Mouse (Mus musculus) liver, adult 2 months (tissue): Measurements from ENCODE around the gene Phldb3. TPM values are rescaled to one million over a fixed set of nuclear protein-coding genes. Genes with fewer than 3 reads are reported as not detected.

ENCODE experiments used
- DNase-seq: peaks from one replicate; pipeline ENCODE4 v3.0.0-alpha.2; 2011; ENCODE audit warnings: low read depth, low spot score; ENCODE audit errors: extremely low read depth
- H3K27ac ChIP-seq: fragments of 200-500 bp; replicated peaks from 2 replicates; pipeline ENCODE4 v1.5.1; 2012; ENCODE audit warnings: low read depth, mild to moderate bottlenecking, control low read depth, inconsistent platforms, low read length; ENCODE audit not compliant: insufficient read depth
- H3K27me3 ChIP-seq: fragments of 200-500 bp; 2 replicates; pipeline ENCODE4 v1.6.1; 2012; ENCODE audit warnings: mild to moderate bottlenecking, moderate library complexity, low read length, inconsistent platforms; ENCODE audit not compliant: control insufficient read depth, insufficient read depth
- H3K36me3 ChIP-seq: fragments of 200-500 bp; 2 replicates; pipeline ENCODE4 v1.6.1; 2012; ENCODE audit warnings: low read length, inconsistent platforms; ENCODE audit not compliant: control insufficient read depth, insufficient read depth
- H3K4me1 ChIP-seq: fragments of 200-500 bp; 2 replicates; pipeline ENCODE4 v1.6.1; 2011; ENCODE audit warnings: low read length; ENCODE audit not compliant: control insufficient read depth, insufficient read depth
- H3K4me3 ChIP-seq: fragments of 200-500 bp; 2 replicates; pipeline ENCODE4 v1.5.1; 2011; ENCODE audit warnings: low read depth, mild to moderate bottlenecking, control low read depth, low read length, moderate library complexity; ENCODE audit not compliant: insufficient read depth
- H3K79me2 ChIP-seq: fragments of 200-500 bp; 2 replicates; pipeline ENCODE4 v1.6.1; 2012; ENCODE audit warnings: inconsistent platforms, mild to moderate bottlenecking, low read length, moderate library complexity; ENCODE audit not compliant: control insufficient read depth, insufficient read depth
- H3K9ac ChIP-seq: fragments of 200-500 bp; 2 replicates; pipeline ENCODE4 v1.6.1; 2012; ENCODE audit warnings: low read depth, mild to moderate bottlenecking, control low read depth, inconsistent platforms, low read length
- CTCF ChIP-seq: fragments of 200-500 bp; IDR thresholded peaks from 2 replicates; pipeline ENCODE4 v1.5.1; 2011; ENCODE audit warnings: low read depth, low read length, control low read depth
- POLR2A ChIP-seq: fragments of 200-500 bp; IDR thresholded peaks from 2 replicates; pipeline ENCODE4 v1.6.1; 2011; ENCODE audit warnings: low read length, control low read depth; ENCODE audit not compliant: insufficient read depth; ENCODE audit errors: extremely low read depth
- WGBS: fragments of 180-500 bp; shearing (Covaris S2); methylation state at CpG from one replicate; pipeline ENCODE4 v1.1.7; 2018; 5-methylcytosine and 5-hydroxymethylcytosine counted together
- polyA plus RNA-seq: library from polyadenylated mRNA; depleted of rRNA; stranded (reverse); fragments of >200 nt; gene quantifications from 2 replicates; pipeline ENCODE4 v1.2.3, GENCODE M21; 2012; rRNA removed
- total RNA-seq: library from RNA; depleted of rRNA; stranded (reverse); fragments of >200 nt; gene quantifications from 2 replicates; pipeline ENCODE4 v1.2.3, GENCODE M21; 2014; rRNA removed

The Phldb3 gene
- 1.4 and 1.5 TPM in 2 replicates for total RNA-seq
- 3.4 and 3.5 TPM in 2 replicates for polyA plus RNA-seq

DNA sequence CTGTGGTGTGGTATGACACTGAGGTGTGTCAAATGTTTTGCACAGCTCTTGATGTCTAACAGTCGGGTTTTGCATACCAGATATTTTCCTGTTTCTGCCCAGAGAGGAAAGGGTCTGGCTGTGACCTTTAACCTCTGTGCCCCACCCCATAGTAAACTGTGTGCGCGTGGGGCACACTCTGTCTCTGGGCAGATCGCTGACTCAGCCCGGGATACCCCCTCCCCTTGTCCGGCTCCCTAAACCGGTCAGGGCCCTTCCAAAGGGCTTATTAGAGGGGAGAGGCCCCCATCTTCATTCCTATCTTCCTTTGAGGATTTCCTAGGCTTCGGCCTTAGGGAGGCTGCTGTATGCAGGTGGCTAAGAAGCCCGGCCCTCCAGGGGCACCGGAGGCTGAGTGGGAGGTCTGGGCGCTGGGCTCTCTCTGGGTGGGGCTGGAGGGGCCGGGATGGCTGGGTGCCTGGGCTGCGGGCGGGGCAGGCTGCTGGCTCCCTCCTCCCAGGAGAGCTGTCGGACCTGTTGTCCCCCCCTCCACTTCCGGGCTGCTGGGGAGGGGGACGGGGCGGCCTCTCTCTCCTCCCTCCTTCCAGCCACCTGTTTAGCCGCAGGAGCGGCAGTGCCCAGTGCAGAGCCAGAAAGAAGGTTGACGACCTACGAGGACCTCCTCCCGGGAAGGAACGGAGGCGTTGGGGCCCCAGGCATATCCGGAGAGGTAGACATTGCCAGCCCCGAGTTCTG, at the start of gene Phldb3:
Gene Phldb3, plus strand, starts transcription at position 620 of the 735 bp plus-strand sequence.
- peak; percentile 71 for DNase-seq

DNA sequence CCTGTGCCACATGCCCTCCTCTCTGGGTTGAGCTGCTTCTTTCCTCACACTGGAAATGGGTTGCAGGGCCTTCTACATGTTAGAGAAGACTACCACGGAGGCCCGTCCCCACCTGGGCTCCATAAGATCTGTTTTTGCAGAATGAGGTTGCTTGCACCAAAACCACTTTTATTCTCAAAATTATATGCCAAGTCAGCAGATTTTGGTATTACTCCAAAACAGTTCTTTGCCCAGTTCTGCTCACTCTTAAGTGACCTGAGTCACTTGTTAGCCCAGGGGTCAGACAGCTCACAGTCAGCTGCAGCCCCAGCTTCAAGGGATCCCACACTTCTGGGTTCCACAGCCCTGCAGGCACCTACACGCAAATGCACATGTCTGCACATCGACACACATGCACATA, 49.1 kb upstream of the Phldb3 start:
- no peak for TF ChIP-seq CTCF
- TF ChIP-seq POLR2A: no peak
- no peaks in the 10 kb centered on the region for H3K27me3 ChIP-seq
- 92% methylated on average over 4 of the region's 4 CpGs for WGBS
- no peak overlapping the region for H3K9ac ChIP-seq
- no peaks in the 10 kb centered on the region for H3K79me2 ChIP-seq
- H3K36me3 ChIP-seq: no peaks in the 10 kb centered on the region
- DNase-seq: no peak
- no peak overlapping the region for H3K4me3 ChIP-seq
- H3K4me1 ChIP-seq: no peaks in the 10 kb centered on the region
- H3K27ac ChIP-seq: no peak overlapping the region

More for the DNA sequence above, at the start of gene Phldb3:
- no peaks in the 10 kb centered on the region for H3K27me3 ChIP-seq
- TF ChIP-seq POLR2A (0 out of 2 replicates have a peak, but pooled peaks have one; percentile 18), CTCF (no peak)
- H3K4me3 ChIP-seq: peak within 1 kb of the TSS; percentile 90
- H3K9ac ChIP-seq: peak within 1 kb of the TSS; percentile 83
- H3K4me1 ChIP-seq: peaks cover 10% of the 10 kb centered on the region
- 2% methylated on average over 27 of the region's 27 CpGs for WGBS
- H3K36me3 ChIP-seq: peaks cover 3% of the 10 kb centered on the region; the same call in 1 of the 2 replicates
- peak within 1 kb of the TSS; percentile 87 for H3K27ac ChIP-seq
- H3K79me2 ChIP-seq: peaks cover 10% of the 10 kb centered on the region; the same call in 1 of the 2 replicates

DNA sequence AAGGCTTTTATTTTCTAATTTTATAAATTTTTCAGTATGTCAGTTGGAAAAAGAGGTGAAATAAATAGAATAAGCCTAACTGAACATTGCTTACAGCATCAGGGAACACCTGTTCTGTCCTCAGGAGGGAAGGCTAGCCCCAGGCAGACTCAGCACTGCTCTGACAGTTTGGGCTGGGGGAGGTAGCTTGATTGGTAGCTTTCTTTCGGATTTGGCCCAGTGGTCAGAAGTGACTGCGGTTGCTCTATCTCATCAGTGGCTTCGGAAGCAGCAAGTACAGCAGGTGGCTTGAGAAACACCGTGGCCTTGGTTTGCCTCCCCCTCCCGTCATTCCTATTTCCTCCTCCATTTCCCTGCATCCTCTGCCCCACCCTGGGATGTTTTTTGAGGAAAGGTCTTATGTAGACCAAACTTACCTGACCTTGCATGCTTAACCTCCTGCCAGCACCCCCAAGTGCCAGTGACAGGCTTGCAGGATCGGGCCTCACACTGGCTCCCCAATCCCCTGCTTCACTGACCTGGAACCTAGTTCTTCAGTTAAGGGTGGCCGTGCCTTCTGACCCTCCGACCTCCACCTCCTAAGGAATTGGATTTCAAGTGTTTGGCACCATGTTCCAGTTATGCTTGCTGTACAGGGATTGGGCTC, 47.2 kb upstream of the Phldb3 start:
- no peaks in the 10 kb centered on the region for H3K27me3 ChIP-seq
- no peaks in the 10 kb centered on the region; the same call in 1 of the 2 replicates for H3K36me3 ChIP-seq
- DNase-seq: no peak
- H3K4me3 ChIP-seq: no peak overlapping the region
- no peaks in the 10 kb centered on the region for H3K79me2 ChIP-seq
- WGBS: 84% methylated on average over 8 of the region's 8 CpGs
- TF ChIP-seq CTCF: no peak
- TF ChIP-seq POLR2A: no peak
- no peak overlapping the region for H3K9ac ChIP-seq
- no peaks in the 10 kb centered on the region for H3K4me1 ChIP-seq
- H3K27ac ChIP-seq: no peak overlapping the region

DNA sequence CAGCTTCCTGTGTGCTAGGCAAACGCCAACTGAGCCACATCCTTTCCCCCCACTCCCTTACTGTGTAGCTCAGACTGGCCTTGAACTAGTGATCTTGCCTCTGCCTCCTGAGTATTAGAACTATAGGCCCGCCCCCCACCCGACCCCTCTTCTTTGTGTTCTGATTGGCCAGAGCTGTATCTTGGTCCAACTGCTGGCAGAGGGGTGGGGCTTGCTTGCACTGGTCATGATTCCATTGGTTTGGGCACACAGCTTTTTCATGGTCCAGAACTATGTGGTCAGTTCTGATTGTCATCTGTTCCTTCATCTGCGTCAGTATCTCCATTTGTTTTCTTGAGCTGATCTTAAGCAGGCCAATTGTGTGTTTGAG, 46.7 kb upstream of the Phldb3 start:
- TF ChIP-seq CTCF (no peak), POLR2A (no peak)
- no peaks in the 10 kb centered on the region for H3K27me3 ChIP-seq
- no peak overlapping the region for H3K27ac ChIP-seq
- 86% methylated on average over 4 of the region's 4 CpGs for WGBS
- H3K4me3 ChIP-seq: no peak overlapping the region
- no peaks in the 10 kb centered on the region for H3K79me2 ChIP-seq
- H3K36me3 ChIP-seq: no peaks in the 10 kb centered on the region; the same call in 1 of the 2 replicates
- no peaks in the 10 kb centered on the region for H3K4me1 ChIP-seq
- DNase-seq: no peak
- H3K9ac ChIP-seq: no peak overlapping the region

DNA sequence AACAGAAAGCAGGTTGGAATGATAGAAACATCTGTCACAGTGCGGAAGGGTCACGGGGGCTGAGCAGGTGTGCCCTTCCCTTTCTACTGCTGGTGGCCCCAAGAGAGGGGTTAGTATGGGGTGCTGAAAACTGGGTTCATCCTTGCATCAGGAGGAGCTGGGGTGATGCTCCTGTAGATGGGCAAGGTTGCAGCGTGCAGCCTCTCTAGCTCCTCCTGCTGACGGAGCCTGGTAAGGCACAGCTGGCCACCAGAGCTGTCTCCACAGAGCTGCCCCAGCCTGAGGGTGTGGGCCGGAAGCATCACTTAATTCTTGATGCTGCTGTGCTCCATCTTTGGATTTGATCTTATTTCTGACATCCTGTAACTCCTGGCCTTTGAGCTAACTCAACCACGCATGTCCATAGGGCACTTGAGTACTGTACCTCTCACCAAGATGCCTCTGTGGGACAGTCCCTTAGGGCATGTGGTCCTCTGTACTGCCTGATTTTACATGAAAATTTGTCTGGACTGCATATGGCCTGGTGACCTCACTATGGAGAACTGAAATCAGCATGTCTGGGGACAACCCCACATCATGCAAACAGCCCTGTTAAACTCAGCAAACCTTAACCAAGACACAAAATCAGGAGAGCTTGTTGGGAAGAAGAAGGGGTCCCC, 45.8 kb upstream of the Phldb3 start:
- peak; percentile 32 for DNase-seq
- TF ChIP-seq POLR2A (no peak), CTCF (peak; percentile 99)
- Histone ChIP-seq H3K4me3 (no peak overlapping the region), H3K79me2 (no peaks in the 10 kb centered on the region), H3K4me1 (no peaks in the 10 kb centered on the region), H3K27me3 (no peaks in the 10 kb centered on the region), H3K36me3 (no peaks in the 10 kb centered on the region; the same call in 1 of the 2 replicates), H3K9ac (no peak overlapping the region), H3K27ac (no peak overlapping the region)
- WGBS: 70% methylated on average over 6 of the region's 6 CpGs
